ENCODE assay signal across 8 mouse cellular contexts in genomic region chr5:118459391-118459792, GRCm38 (mm10).
DNase-seq lines count a peak whose midpoint lies in the region; ATAC-seq lines count a peak whose summit lies in the region.

No protein-coding gene starts in this region.

- peak overlapping the region; percentile 65 for H3K4me2 ChIP-seq in heart, embryonic 16.5 days (ENCODE audit: low read depth, low read length)
- H3K4me2 ChIP-seq in liver, embryonic 13.5 days, result peak overlapping the region; percentile 59
- peak overlapping the region; percentile 46 for H3K4me2 ChIP-seq in neural tube, embryonic 11.5 days (ENCODE audit: low read depth)

- H3K27me3 ChIP-seq in heart, embryonic 16.5 days (ENCODE audit: control insufficient read depth, insufficient read depth, low read length), result peaks cover 3% of the 10 kb centered on the region; the same call in 1 of the 2 replicates
- peaks cover 86% of the 10 kb centered on the region for H3K27me3 ChIP-seq in liver, embryonic 13.5 days
- H3K27me3 ChIP-seq in neural tube, embryonic 11.5 days (ENCODE audit: control insufficient read depth, insufficient read depth, low read length), result no peaks in the 10 kb centered on the region

- ATAC-seq in heart, embryonic 16.5 days (replicated peaks; ENCODE audit: extremely low read depth, insufficient read depth, low FRiP score), result peak; percentile 29
- ATAC-seq in liver, embryonic 13.5 days (ENCODE audit: low read depth), result no peak
- peak; percentile 62 for ATAC-seq in neural tube, embryonic 11.5 days (ENCODE audit: insufficient read depth, low FRiP score, low TSS enrichment)
- no peak for ATAC-seq in erythroid progenitor cell, adult 5-6 weeks (replicated peaks; ENCODE audit: low FRiP score, poor library complexity, severe bottlenecking)

- DNase-seq in heart, adult 11 months, result peak; percentile 95
- DNase-seq in heart, postnatal 25 days (ENCODE audit: low spot score), result no peak
- peak; percentile 79 for DNase-seq in embryo, embryonic 11 days
- DNase-seq in liver, embryonic 13.5 days, result no peak
- DNase-seq in neural tube, embryonic 11.5 days (ENCODE audit: low spot score), result peak; percentile 71
- no peak for DNase-seq in frontal cortex, postnatal 10 days (ENCODE audit: low spot score in 2 of 2)

- H3K36me3 ChIP-seq in heart, embryonic 16.5 days (ENCODE audit: control insufficient read depth, insufficient read depth), result no peaks in the 10 kb centered on the region
- H3K36me3 ChIP-seq in liver, embryonic 13.5 days, result no peaks in the 10 kb centered on the region
- no peaks in the 10 kb centered on the region for H3K36me3 ChIP-seq in neural tube, embryonic 11.5 days (ENCODE audit: control insufficient read depth, insufficient read depth, low read length)

- H3K4me3 ChIP-seq in heart, embryonic 16.5 days (ENCODE audit: low read length), result peak overlapping the region; percentile 28
- peak overlapping the region; percentile 34 for H3K4me3 ChIP-seq in liver, embryonic 13.5 days (replicated peaks)
- peak overlapping the region; percentile 16; the same call in 1 of the 2 replicates for H3K4me3 ChIP-seq in neural tube, embryonic 11.5 days (ENCODE audit: low read depth, low read length)

- 5% methylated on average over 12 of the region's 12 CpGs for WGBS in heart, embryonic 16.5 days
- WGBS in liver, embryonic 13.5 days (ENCODE audit: insufficient replicate concordance), result 5% methylated on average over 12 of the region's 12 CpGs
- WGBS in neural tube, embryonic 11.5 days, result under 1% methylated on average over 12 of the region's 12 CpGs

- peaks cover 7% of the 10 kb centered on the region for H3K4me1 ChIP-seq in heart, embryonic 16.5 days (ENCODE audit: control insufficient read depth, insufficient read depth, low read length)
- peaks cover 18% of the 10 kb centered on the region for H3K4me1 ChIP-seq in liver, embryonic 13.5 days (replicated peaks)
- peaks cover 5% of the 10 kb centered on the region; the same call in 1 of the 2 replicates for H3K4me1 ChIP-seq in neural tube, embryonic 11.5 days (ENCODE audit: control insufficient read depth, insufficient read depth, low read length)

- peak overlapping the region; percentile 53; the same call in 1 of the 2 replicates for H3K27ac ChIP-seq in heart, embryonic 16.5 days (ENCODE audit: low read length)
- no peak overlapping the region for H3K27ac ChIP-seq in liver, embryonic 13.5 days
- H3K27ac ChIP-seq in neural tube, embryonic 11.5 days (ENCODE audit: low read depth, low read length), result peak overlapping the region; percentile 36; the same call in 1 of the 2 replicates

- H3K9me3 ChIP-seq in heart, embryonic 16.5 days (replicated peaks; ENCODE audit: control insufficient read depth, low read length), result no peaks in the 10 kb centered on the region
- no peaks in the 10 kb centered on the region for H3K9me3 ChIP-seq in liver, embryonic 13.5 days (replicated peaks)
- no peaks in the 10 kb centered on the region for H3K9me3 ChIP-seq in neural tube, embryonic 11.5 days (ENCODE audit: control insufficient read depth, low read length)

- H3K9ac ChIP-seq in heart, embryonic 16.5 days (ENCODE audit: low read length), result peak overlapping the region; percentile 31; the same call in 1 of the 2 replicates
- H3K9ac ChIP-seq in liver, embryonic 13.5 days, result peak overlapping the region; percentile 39
- no peak overlapping the region for H3K9ac ChIP-seq in neural tube, embryonic 11.5 days (ENCODE audit: low read length)

- intact Hi-C loops in heart, postnatal 25 days (cut with DNase I), result no loop called here

Comparison
In these comparisons a context has a peak if more than half of its experiments do, and no peak if none do; other contexts are left out.
1. DNase-seq: peak in heart, adult 11 months (single experiment), embryo, embryonic 11 days (single experiment) and neural tube, embryonic 11.5 days (single experiment); none in heart, postnatal 25 days (single experiment), liver, embryonic 13.5 days (single experiment) and frontal cortex, postnatal 10 days (0 of 2).
2. ATAC-seq: peak in heart, embryonic 16.5 days (single experiment) and neural tube, embryonic 11.5 days (single experiment); none in liver, embryonic 13.5 days (single experiment) and erythroid progenitor cell, adult 5-6 weeks (single experiment).
3. Peak in every context shown above with its lines, with median percentiles within 50 percentile points of each other: H3K4me2 ChIP-seq and H3K4me3 ChIP-seq.